Mouse (Mus musculus) midbrain, embryonic 15.5 days (tissue): ENCODE measurements around the gene Crb2. TPM values are rescaled to one million over a fixed set of nuclear protein-coding genes. Genes with fewer than 3 reads are reported as not detected.

ENCODE experiments used
- ATAC-seq: fragments of 200-750 bp; cut with Nextera tagmentation; replicated peaks from 2 replicates; pipeline ENCODE4 v1.8.0; 2017; ENCODE audit warnings: moderate TSS enrichment
- H3K27ac ChIP-seq: fragments of 300-500 bp; sonication (generic); 2 replicates; pipeline ENCODE4 v1.5.1; 2015; ENCODE audit warnings: mild to moderate bottlenecking, inconsistent platforms
- H3K27me3 ChIP-seq: fragments of 300-500 bp; sonication (generic); replicated peaks from 2 replicates; pipeline ENCODE4 v1.6.1; 2015; ENCODE audit warnings: inconsistent platforms
- H3K36me3 ChIP-seq: fragments of 300-500 bp; sonication (generic); replicated peaks from 2 replicates; pipeline ENCODE4 v1.6.1; 2015; ENCODE audit warnings: inconsistent platforms
- H3K4me1 ChIP-seq: fragments of 300-500 bp; sonication (generic); 2 replicates; pipeline ENCODE4 v1.6.1; 2015; ENCODE audit warnings: inconsistent platforms
- H3K4me2 ChIP-seq: fragments of 300-500 bp; sonication (generic); 2 replicates; pipeline ENCODE4 v1.6.1; 2015; ENCODE audit warnings: inconsistent platforms, mild to moderate bottlenecking, moderate library complexity
- H3K4me3 ChIP-seq: fragments of 300-500 bp; sonication (generic); 2 replicates; pipeline ENCODE4 v1.5.1; 2015; ENCODE audit warnings: mild to moderate bottlenecking, inconsistent platforms
- H3K9ac ChIP-seq: fragments of 300-500 bp; sonication (generic); 2 replicates; pipeline ENCODE4 v1.6.1; 2015; ENCODE audit warnings: mild to moderate bottlenecking, inconsistent platforms
- H3K9me3 ChIP-seq: fragments of 300-500 bp; sonication (generic); 2 replicates; pipeline ENCODE4 v1.6.1; 2016; ENCODE audit warnings: inconsistent platforms
- WGBS: fragments of 180-500 bp; shearing (Covaris S2); methylation state at CpG from one replicate; pipeline ENCODE4 v1.1.7; 2015; ENCODE audit warnings: mixed read lengths; 5-methylcytosine and 5-hydroxymethylcytosine counted together
- polyA plus RNA-seq: library from polyadenylated mRNA; unstranded; fragments of >200 nt; fragmentation: Nextera tagmentation; extraction: Ambion mirVana; gene quantifications from 2 replicates; pipeline ENCODE4 v1.2.1, GENCODE M21; 2015

Gene Crb2
- polyA plus RNA-seq, 1 experiment from 2014 or later: 5.6 TPM

GRCm38 (mm10) chr2:37789029-37789428, 13.0 kb downstream of the Crb2 start:
- H3K9ac ChIP-seq: no peak overlapping the region
- no peak overlapping the region for H3K27ac ChIP-seq
- no peaks in the 10 kb centered on the region for H3K9me3 ChIP-seq
- H3K4me1 ChIP-seq: peaks cover 9% of the 10 kb centered on the region
- ATAC-seq: 0 out of 2 replicates have a peak, but pooled peaks have one; percentile 3
- WGBS: 94% methylated on average over 5 of the region's 5 CpGs
- H3K4me3 ChIP-seq: no peak overlapping the region
- H3K36me3 ChIP-seq: no peaks in the 10 kb centered on the region
- no peaks in the 10 kb centered on the region for H3K27me3 ChIP-seq
- H3K4me2 ChIP-seq: no peak overlapping the region

GRCm38 (mm10) chr2:37789995-37790394, 13.9 kb downstream of the Crb2 start:
- H3K9me3 ChIP-seq: no peaks in the 10 kb centered on the region
- H3K4me3 ChIP-seq: no peak overlapping the region
- no peak for ATAC-seq
- no peaks in the 10 kb centered on the region for H3K36me3 ChIP-seq
- H3K9ac ChIP-seq: no peak overlapping the region
- no peak overlapping the region for H3K4me2 ChIP-seq
- peaks cover 9% of the 10 kb centered on the region for H3K4me1 ChIP-seq
- WGBS: 92% methylated on average over 10 of the region's 10 CpGs
- H3K27me3 ChIP-seq: no peaks in the 10 kb centered on the region
- H3K27ac ChIP-seq: no peak overlapping the region

- no peak overlapping the region for H3K4me2 ChIP-seq
- H3K4me3 ChIP-seq: no peak overlapping the region
- H3K9ac ChIP-seq: no peak overlapping the region
- H3K36me3 ChIP-seq: no peaks in the 10 kb centered on the region
- H3K27me3 ChIP-seq: no peaks in the 10 kb centered on the region
- 93% methylated on average over 14 of the region's 14 CpGs for WGBS
- no peak overlapping the region for H3K27ac ChIP-seq
- H3K9me3 ChIP-seq: no peaks in the 10 kb centered on the region
- no peak for ATAC-seq
- H3K4me1 ChIP-seq: peaks cover 9% of the 10 kb centered on the region
These were observed 14.7 kb downstream of the Crb2 start for GRCm38 (mm10) chr2:37790738-37791137.

GRCm38 (mm10) chr2:37791340-37791739, 15.3 kb downstream of the Crb2 start:
- ATAC-seq: no peak
- Histone ChIP-seq H3K9me3 (no peaks in the 10 kb centered on the region), H3K27ac (no peak overlapping the region), H3K4me2 (no peak overlapping the region), H3K4me1 (peaks cover 7% of the 10 kb centered on the region), H3K9ac (no peak overlapping the region), H3K27me3 (no peaks in the 10 kb centered on the region), H3K4me3 (no peak overlapping the region), H3K36me3 (no peaks in the 10 kb centered on the region)
- WGBS: 92% methylated on average over 4 of the region's 4 CpGs

- no peaks in the 10 kb centered on the region for H3K36me3 ChIP-seq
- no peak overlapping the region for H3K4me3 ChIP-seq
- no peak overlapping the region for H3K27ac ChIP-seq
- no peaks in the 10 kb centered on the region for H3K4me1 ChIP-seq
- H3K27me3 ChIP-seq: no peaks in the 10 kb centered on the region
- no peak overlapping the region for H3K9ac ChIP-seq
- H3K9me3 ChIP-seq: no peaks in the 10 kb centered on the region
- H3K4me2 ChIP-seq: no peak overlapping the region
- WGBS: 92% methylated on average over 1 of the region's 1 CpGs
- ATAC-seq: no peak
These were observed 20.0 kb downstream of the Crb2 start for GRCm38 (mm10) chr2:37796021-37796420.

- no peak overlapping the region for H3K4me3 ChIP-seq
- no peaks in the 10 kb centered on the region for H3K4me1 ChIP-seq
- no peaks in the 10 kb centered on the region for H3K36me3 ChIP-seq
- 84% methylated on average over 4 of the region's 4 CpGs for WGBS
- no peak overlapping the region for H3K9ac ChIP-seq
- H3K27me3 ChIP-seq: no peaks in the 10 kb centered on the region
- no peak overlapping the region for H3K27ac ChIP-seq
- no peak for ATAC-seq
- H3K9me3 ChIP-seq: no peaks in the 10 kb centered on the region
- H3K4me2 ChIP-seq: no peak overlapping the region
These were observed 21.0 kb downstream of the Crb2 start for GRCm38 (mm10) chr2:37797046-37797445.

GRCm38 (mm10) chr2:37799137-37799536, 23.1 kb downstream of the Crb2 start:
- WGBS: 66% methylated on average over 6 of the region's 6 CpGs
- no peak overlapping the region for H3K9ac ChIP-seq
- no peaks in the 10 kb centered on the region for H3K36me3 ChIP-seq
- H3K9me3 ChIP-seq: no peaks in the 10 kb centered on the region
- no peak overlapping the region for H3K4me2 ChIP-seq
- ATAC-seq: no peak
- H3K27me3 ChIP-seq: no peaks in the 10 kb centered on the region
- no peak overlapping the region for H3K27ac ChIP-seq
- no peak overlapping the region for H3K4me3 ChIP-seq
- H3K4me1 ChIP-seq: no peaks in the 10 kb centered on the region; the same call in 1 of the 2 replicates

GRCm38 (mm10) chr2:37801687-37802086, 25.6 kb downstream of the Crb2 start:
- Histone ChIP-seq H3K4me3 (no peak overlapping the region), H3K27ac (no peak overlapping the region), H3K9me3 (no peaks in the 10 kb centered on the region), H3K9ac (no peak overlapping the region), H3K27me3 (no peaks in the 10 kb centered on the region), H3K4me1 (no peaks in the 10 kb centered on the region; the same call in 1 of the 2 replicates), H3K36me3 (0 out of 2 replicates have a peak, but pooled peaks cover 7% of the 10 kb centered on the region), H3K4me2 (no peak overlapping the region)
- no peak for ATAC-seq
- WGBS: 82% methylated on average over 4 of the region's 4 CpGs

- WGBS: 46% methylated on average over 4 of the region's 4 CpGs
- H3K36me3 ChIP-seq: 0 out of 2 replicates have a peak, but pooled peaks cover 7% of the 10 kb centered on the region
- no peak overlapping the region for H3K4me2 ChIP-seq
- no peak overlapping the region for H3K27ac ChIP-seq
- H3K4me3 ChIP-seq: no peak overlapping the region
- no peaks in the 10 kb centered on the region; the same call in 1 of the 2 replicates for H3K4me1 ChIP-seq
- no peak overlapping the region for H3K9ac ChIP-seq
- H3K27me3 ChIP-seq: no peaks in the 10 kb centered on the region
- H3K9me3 ChIP-seq: no peaks in the 10 kb centered on the region
- peak; percentile 72 for ATAC-seq
These were observed 26.7 kb downstream of the Crb2 start for GRCm38 (mm10) chr2:37802610-37803212.

- Histone ChIP-seq H3K9ac (no peak overlapping the region), H3K36me3 (no peaks in the 10 kb centered on the region), H3K4me3 (no peak overlapping the region), H3K27me3 (no peaks in the 10 kb centered on the region), H3K4me1 (peaks cover 6% of the 10 kb centered on the region), H3K27ac (no peak overlapping the region), H3K4me2 (no peak overlapping the region), H3K9me3 (no peaks in the 10 kb centered on the region)
- ATAC-seq: no peak
- WGBS: 62% methylated on average over 2 of the region's 2 CpGs
These were observed 35.6 kb downstream of the Crb2 start for GRCm38 (mm10) chr2:37811682-37812081.

GRCm38 (mm10) chr2:37812401-37812800, 36.4 kb downstream of the Crb2 start:
- Histone ChIP-seq H3K4me3 (no peak overlapping the region), H3K9me3 (no peaks in the 10 kb centered on the region), H3K9ac (no peak overlapping the region), H3K36me3 (no peaks in the 10 kb centered on the region), H3K27ac (no peak overlapping the region), H3K4me1 (peaks cover 6% of the 10 kb centered on the region), H3K27me3 (no peaks in the 10 kb centered on the region), H3K4me2 (no peak overlapping the region)
- no peak for ATAC-seq
- WGBS: 87% methylated on average over 5 of the region's 5 CpGs

GRCm38 (mm10) chr2:37814820-37815361, 38.8 kb downstream of the Crb2 start:
- WGBS: 86% methylated on average over 8 of the region's 8 CpGs
- ATAC-seq: no peak
- no peaks in the 10 kb centered on the region for H3K27me3 ChIP-seq

GRCm38 (mm10) chr2:37815676-37816075, 39.6 kb downstream of the Crb2 start:
- Histone ChIP-seq H3K9ac (no peak overlapping the region), H3K4me3 (no peak overlapping the region), H3K4me1 (peaks cover 34% of the 10 kb centered on the region), H3K9me3 (no peaks in the 10 kb centered on the region), H3K36me3 (no peaks in the 10 kb centered on the region), H3K27me3 (no peaks in the 10 kb centered on the region), H3K4me2 (no peak overlapping the region), H3K27ac (no peak overlapping the region)
- 9% methylated on average over 3 of the region's 3 CpGs for whole genome bisulfite sequencing
- peak; percentile 59; the same call in 1 of the 2 replicates for ATAC-seq

More at GRCm38 (mm10) chr2:37814820-37815361, 38.8 kb downstream of the Crb2 start:
- Histone ChIP-seq H3K4me3 (no peak overlapping the region), H3K27ac (no peak overlapping the region), H3K9ac (no peak overlapping the region), H3K4me2 (no peak overlapping the region), H3K36me3 (no peaks in the 10 kb centered on the region), H3K4me1 (peaks cover 29% of the 10 kb centered on the region), H3K9me3 (no peaks in the 10 kb centered on the region)
